Mouse (Mus musculus): ENCODE results near the gene Akr1c19.

DNA sequence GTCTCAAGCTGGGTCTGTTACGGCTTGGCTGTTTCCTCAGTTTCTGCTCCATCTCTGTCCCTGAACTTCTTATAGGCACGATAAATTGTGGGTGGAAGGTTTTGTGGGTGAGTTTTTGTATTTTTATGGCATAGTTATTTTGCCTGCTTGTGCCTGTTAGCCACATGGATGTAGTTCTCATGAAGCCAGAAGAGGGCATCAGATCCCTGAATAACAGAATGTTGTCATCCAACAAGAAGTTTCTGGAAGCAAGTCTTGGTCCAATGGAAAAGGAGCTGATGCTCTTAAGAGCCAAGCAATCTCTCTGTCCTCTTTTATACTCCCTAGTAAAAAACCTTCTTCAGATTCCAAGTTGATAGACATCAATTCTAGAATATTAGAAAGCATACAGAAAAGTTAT lies 40.3 kb upstream of the Akr1c19 start:
- TF ChIP-seq CTCF (IDR thresholded peaks at IDR 0.05; ENCODE audit: insufficient read depth, low read length) = no peak
- TF ChIP-seq POLR2A (IDR thresholded peaks at IDR 0.05; ENCODE audit: borderline replicate concordance, extremely low read depth, low read depth, low read length) = no peak
